Mouse (Mus musculus): ENCODE data around the gene Pak1. TPM values are rescaled to one million over a fixed set of nuclear protein-coding genes. Genes with fewer than 3 reads are reported as not detected.
A peak's percentile ranks its signal among the peaks of the same experiment; 100 is the strongest.

The Pak1 gene
- polyA plus RNA-seq, 1 experiment from 2014 or later: 17.2 TPM

- no peak for ATAC-seq (replicated peaks; ENCODE audit: low FRiP score)
- Histone ChIP-seq H3K4me1 (no peaks in the 10 kb centered on the region), H3K4me3 (replicated peaks) (no peak overlapping the region), H3K27ac (no peak overlapping the region), H3K9me3 (replicated peaks) (no peaks in the 10 kb centered on the region), H3K36me3 (no peaks in the 10 kb centered on the region), H3K27me3 (no peaks in the 10 kb centered on the region), H3K9ac (no peak overlapping the region), H3K4me2 (no peak overlapping the region)
- WGBS: 87% methylated on average over 21 of the region's 21 CpGs
These were observed 23.0 kb upstream of the Pak1 start for GRCm38 (mm10) chr7:97765181-97765962.

- WGBS: 82% methylated on average over 5 of the region's 5 CpGs
- no peak overlapping the region for H3K9ac ChIP-seq
- H3K4me2 ChIP-seq: no peak overlapping the region
- H3K27me3 ChIP-seq: no peaks in the 10 kb centered on the region
- no peak for ATAC-seq (replicated peaks; ENCODE audit: low FRiP score)
- no peak overlapping the region for H3K4me3 ChIP-seq (replicated peaks)
- H3K27ac ChIP-seq: no peak overlapping the region
- no peaks in the 10 kb centered on the region for H3K9me3 ChIP-seq (replicated peaks)
- H3K36me3 ChIP-seq: no peaks in the 10 kb centered on the region
- no peaks in the 10 kb centered on the region for H3K4me1 ChIP-seq
These were observed 22.4 kb upstream of the Pak1 start for GRCm38 (mm10) chr7:97765963-97766347.

- H3K27me3 ChIP-seq: no peaks in the 10 kb centered on the region
These were observed 21.8 kb upstream of the Pak1 start for GRCm38 (mm10) chr7:97766406-97767166.

GRCm38 (mm10) chr7:97767841-97768240, 20.5 kb upstream of the Pak1 start:
- Histone ChIP-seq H3K27ac (no peak overlapping the region), H3K4me2 (no peak overlapping the region), H3K9ac (no peak overlapping the region), H3K27me3 (no peaks in the 10 kb centered on the region), H3K9me3 (replicated peaks) (no peaks in the 10 kb centered on the region), H3K36me3 (no peaks in the 10 kb centered on the region), H3K4me3 (replicated peaks) (no peak overlapping the region), H3K4me1 (no peaks in the 10 kb centered on the region)
- no peak for ATAC-seq (replicated peaks; ENCODE audit: low FRiP score)
- WGBS: 84% methylated on average over 8 of the region's 8 CpGs

More at GRCm38 (mm10) chr7:97766406-97767166, 21.8 kb upstream of the Pak1 start:
- ATAC-seq (replicated peaks; ENCODE audit: low FRiP score): no peak
- no peak overlapping the region for H3K4me3 ChIP-seq (replicated peaks)
- H3K4me2 ChIP-seq: no peak overlapping the region
- H3K4me1 ChIP-seq: no peaks in the 10 kb centered on the region
- WGBS: 69% methylated on average over 9 of the region's 9 CpGs
- no peaks in the 10 kb centered on the region for H3K36me3 ChIP-seq
- no peaks in the 10 kb centered on the region for H3K9me3 ChIP-seq (replicated peaks)
- no peak overlapping the region for H3K9ac ChIP-seq
- H3K27ac ChIP-seq: no peak overlapping the region

- H3K9ac ChIP-seq: no peak overlapping the region
- no peaks in the 10 kb centered on the region for H3K9me3 ChIP-seq (replicated peaks)
- H3K27me3 ChIP-seq: no peaks in the 10 kb centered on the region
- no peak for ATAC-seq (replicated peaks; ENCODE audit: low FRiP score)
- WGBS: 73% methylated on average over 4 of the region's 4 CpGs
- H3K36me3 ChIP-seq: no peaks in the 10 kb centered on the region
- H3K4me3 ChIP-seq (replicated peaks): no peak overlapping the region
- H3K4me2 ChIP-seq: no peak overlapping the region
- no peak overlapping the region for H3K27ac ChIP-seq
- H3K4me1 ChIP-seq: no peaks in the 10 kb centered on the region
These were observed 19.3 kb upstream of the Pak1 start for GRCm38 (mm10) chr7:97769020-97769419.

GRCm38 (mm10) chr7:97770841-97771620, 17.3 kb upstream of the Pak1 start:
- no peak overlapping the region for H3K27ac ChIP-seq
- H3K4me2 ChIP-seq: no peak overlapping the region
- no peak for ATAC-seq (replicated peaks; ENCODE audit: low FRiP score)
- H3K27me3 ChIP-seq: no peaks in the 10 kb centered on the region
- no peak overlapping the region for H3K9ac ChIP-seq
- no peak overlapping the region for H3K4me3 ChIP-seq (replicated peaks)
- H3K9me3 ChIP-seq (replicated peaks): no peaks in the 10 kb centered on the region
- no peaks in the 10 kb centered on the region for H3K36me3 ChIP-seq
- WGBS: 66% methylated on average over 6 of the region's 6 CpGs
- H3K4me1 ChIP-seq: no peaks in the 10 kb centered on the region

GRCm38 (mm10) chr7:97775380-97775779, 13.0 kb upstream of the Pak1 start:
- WGBS: 51% methylated on average over 3 of the region's 3 CpGs
- H3K9ac ChIP-seq: no peak overlapping the region
- H3K4me2 ChIP-seq: no peak overlapping the region
- H3K27me3 ChIP-seq: no peaks in the 10 kb centered on the region
- no peak overlapping the region for H3K4me3 ChIP-seq (replicated peaks)
- H3K4me1 ChIP-seq: no peaks in the 10 kb centered on the region
- 0 out of 2 replicates have a peak, but pooled peaks cover 2% of the 10 kb centered on the region for H3K9me3 ChIP-seq (replicated peaks)
- no peak overlapping the region for H3K27ac ChIP-seq
- no peak for ATAC-seq (replicated peaks; ENCODE audit: low FRiP score)
- H3K36me3 ChIP-seq: no peaks in the 10 kb centered on the region

GRCm38 (mm10) chr7:97775923-97776322, 12.4 kb upstream of the Pak1 start:
- WGBS: 57% methylated on average over 2 of the region's 2 CpGs
- no peak overlapping the region for H3K9ac ChIP-seq

GRCm38 (mm10) chr7:97777191-97777590, 11.2 kb upstream of the Pak1 start:
- Histone ChIP-seq H3K4me1 (no peaks in the 10 kb centered on the region), H3K27me3 (no peaks in the 10 kb centered on the region), H3K4me2 (no peak overlapping the region), H3K27ac (no peak overlapping the region), H3K9ac (no peak overlapping the region), H3K4me3 (replicated peaks) (no peak overlapping the region), H3K9me3 (replicated peaks) (0 out of 2 replicates have a peak, but pooled peaks cover 2% of the 10 kb centered on the region), H3K36me3 (no peaks in the 10 kb centered on the region)
- no peak for ATAC-seq (replicated peaks; ENCODE audit: low FRiP score)
- WGBS: 88% methylated on average over 4 of the region's 4 CpGs

More at GRCm38 (mm10) chr7:97775923-97776322, 12.4 kb upstream of the Pak1 start:
- Histone ChIP-seq H3K4me2 (no peak overlapping the region), H3K27ac (no peak overlapping the region), H3K36me3 (no peaks in the 10 kb centered on the region), H3K9me3 (replicated peaks) (0 out of 2 replicates have a peak, but pooled peaks cover 2% of the 10 kb centered on the region), H3K4me1 (no peaks in the 10 kb centered on the region), H3K27me3 (no peaks in the 10 kb centered on the region), H3K4me3 (replicated peaks) (no peak overlapping the region)
- ATAC-seq (replicated peaks; ENCODE audit: low FRiP score): no peak

GRCm38 (mm10) chr7:97780222-97780621, 8.1 kb upstream of the Pak1 start:
- ATAC-seq (replicated peaks; ENCODE audit: low FRiP score): no peak
- no peak overlapping the region for H3K27ac ChIP-seq

GRCm38 (mm10) chr7:97780815-97781214, 7.5 kb upstream of the Pak1 start:
- peaks cover 8% of the 10 kb centered on the region; the same call in 1 of the 2 replicates for H3K27me3 ChIP-seq
- H3K9ac ChIP-seq: no peak overlapping the region
- no peak overlapping the region for H3K4me2 ChIP-seq
- H3K36me3 ChIP-seq: no peaks in the 10 kb centered on the region
- no peak overlapping the region for H3K4me3 ChIP-seq (replicated peaks)
- no peaks in the 10 kb centered on the region for H3K4me1 ChIP-seq
- WGBS: 68% methylated on average over 1 of the region's 1 CpGs
- 0 out of 2 replicates have a peak, but pooled peaks cover 2% of the 10 kb centered on the region for H3K9me3 ChIP-seq (replicated peaks)
- H3K27ac ChIP-seq: 0 out of 2 replicates have a peak overlapping the region, but pooled peaks have one; percentile 48
- no peak for ATAC-seq (replicated peaks; ENCODE audit: low FRiP score)

More at GRCm38 (mm10) chr7:97780222-97780621, 8.1 kb upstream of the Pak1 start:
- Histone ChIP-seq H3K9me3 (replicated peaks) (0 out of 2 replicates have a peak, but pooled peaks cover 2% of the 10 kb centered on the region), H3K4me2 (no peak overlapping the region), H3K27me3 (0 out of 2 replicates have a peak, but pooled peaks cover 3% of the 10 kb centered on the region), H3K4me3 (replicated peaks) (no peak overlapping the region), H3K9ac (no peak overlapping the region), H3K36me3 (no peaks in the 10 kb centered on the region), H3K4me1 (no peaks in the 10 kb centered on the region)
- WGBS: 82% methylated on average over 1 of the region's 1 CpGs

All from kidney, embryonic 15.5 days (tissue).